Mouse (Mus musculus) myocyte (in vitro differentiated cells): ENCODE data around the gene Focad.

Source experiments
- E2F4 ChIP-seq: IDR thresholded peaks from one replicate; pipeline ENCODE4 v1.6.1; 2011; ENCODE audit warnings: mild to moderate bottlenecking, control low read depth, moderate library complexity; ENCODE audit not compliant: insufficient read depth
- MAX ChIP-seq: IDR thresholded peaks from one replicate; pipeline ENCODE4 v1.6.1; 2011; ENCODE audit warnings: low read depth, mild to moderate bottlenecking, control low read depth
- MYOD1 ChIP-seq, 3 experiments: IDR thresholded peaks; one replicate each; pipeline ENCODE4 v1.6.1; 2011; ENCODE audit warnings: control low read depth in 2 of 3, low read depth in 2 of 3, mild to moderate bottlenecking in 2 of 3, moderate library complexity in 1 of 3; ENCODE audit not compliant: insufficient read length in 2 of 3, control insufficient read depth in 1 of 3
- MYOG ChIP-seq, 3 experiments: IDR thresholded peaks; one replicate each; pipeline ENCODE4 v1.6.1; 2011; ENCODE audit warnings: control low read depth in 2 of 3, low read depth in 2 of 3, mild to moderate bottlenecking in 2 of 3; ENCODE audit not compliant: insufficient read length in 2 of 3, control insufficient read depth in 1 of 3, insufficient read depth in 1 of 3
- POLR2A ChIP-seq: IDR thresholded peaks from one replicate; pipeline ENCODE4 v1.6.1; 2011; ENCODE audit warnings: low read depth, mild to moderate bottlenecking, control low read depth, moderate library complexity; ENCODE audit not compliant: insufficient read length
- POLR2AphosphoS2 ChIP-seq: IDR thresholded peaks from one replicate; pipeline ENCODE4 v1.6.1; 2011; ENCODE audit warnings: low read depth, control low read depth; ENCODE audit not compliant: insufficient read length
- TCF12 ChIP-seq: IDR thresholded peaks from one replicate; pipeline ENCODE4 v1.6.1; 2011; ENCODE audit warnings: mild to moderate bottlenecking, control low read depth; ENCODE audit not compliant: poor library complexity, insufficient read depth, severe bottlenecking
- TCF3 ChIP-seq: IDR thresholded peaks from one replicate; pipeline ENCODE4 v1.6.1; 2011; ENCODE audit warnings: low read depth, control low read depth; ENCODE audit not compliant: insufficient read length
- USF1 ChIP-seq: IDR thresholded peaks from one replicate; pipeline ENCODE4 v1.6.1; 2011; ENCODE audit warnings: low read depth, mild to moderate bottlenecking, control low read depth, moderate library complexity

GRCm38 (mm10) chr4:88261349-88261748 is 166.9 kb downstream of the Focad start:
- TF ChIP-seq E2F4 (no peak), POLR2A (no peak), USF1 (no peak), MYOD1 (IDR thresholded peaks at IDR 0.05; ENCODE audit: control insufficient read depth in 1 of 3, insufficient read length in 2 of 3, low read depth in 2 of 3) (no peak), MAX (no peak), POLR2AphosphoS2 (no peak), TCF12 (no peak), MYOG (IDR thresholded peaks at IDR 0.05; ENCODE audit: control insufficient read depth in 1 of 3, insufficient read depth in 1 of 3, insufficient read length in 2 of 3, low read depth in 2 of 3) (no peak), TCF3 (no peak)
